In genomic region chr10:42972504-42973172, GRCm38 (mm10) we compare ENCODE assay signal across 8 mouse cellular contexts.
DNase-seq lines count a peak whose midpoint lies in the region; ATAC-seq and TF ChIP-seq lines count a peak whose summit lies in the region.

No protein-coding gene starts in this region.

- ATAC-seq in forebrain, embryonic 12.5 days (ENCODE audit: low FRiP score), result peak; percentile 69
- ATAC-seq in heart, postnatal 0 days (ENCODE audit: insufficient read depth, low read depth), result peak; percentile 69; the same call in 1 of the 2 replicates
- ATAC-seq in lung, postnatal 0 days, result peak; percentile 75

- no peak overlapping the region for H3K4me3 ChIP-seq in MEL (ENCODE audit: control insufficient read depth in 1 of 2, insufficient read depth in 1 of 2, low read depth in 2 of 2, low read length in 2 of 2)
- no peak overlapping the region for H3K4me3 ChIP-seq in forebrain, embryonic 12.5 days (replicated peaks)
- H3K4me3 ChIP-seq in heart, postnatal 0 days (ENCODE audit: low read depth, low read length), result no peak overlapping the region
- no peak overlapping the region for H3K4me3 ChIP-seq in lung, postnatal 0 days (ENCODE audit: low read depth, low read length)

- DNase-seq in MEL (ENCODE audit: low read depth, low spot score), result peak; percentile 44
- peak; percentile 87 for DNase-seq in brain, embryonic 14.5 days (ENCODE audit: low read depth)
- peak; percentile 71 for DNase-seq in heart, postnatal 0 days (ENCODE audit: low spot score)
- peak; percentile 88 for DNase-seq in kidney, postnatal 10 days
- peak; percentile 79 for DNase-seq in lung, postnatal 0 days (ENCODE audit: low spot score)
- DNase-seq in ovary, postnatal 36 days (ENCODE audit: low spot score), result peak; percentile 79
- peak; percentile 68 for DNase-seq in yolk sac, embryonic 10.5 days (ENCODE audit: low spot score)

- no peaks in the 10 kb centered on the region for H3K36me3 ChIP-seq in MEL (ENCODE audit: control insufficient read depth in 1 of 2, insufficient read depth in 2 of 2, low read length in 2 of 2)
- H3K36me3 ChIP-seq in forebrain, embryonic 12.5 days (replicated peaks), result no peaks in the 10 kb centered on the region
- H3K36me3 ChIP-seq in heart, postnatal 0 days (replicated peaks; ENCODE audit: control insufficient read depth, insufficient read depth, low read length), result no peaks in the 10 kb centered on the region
- no peaks in the 10 kb centered on the region for H3K36me3 ChIP-seq in lung, postnatal 0 days (ENCODE audit: insufficient read depth, low read length)

- no peaks in the 10 kb centered on the region for H3K4me1 ChIP-seq in MEL (ENCODE audit: control insufficient read depth in 1 of 2, insufficient read depth in 2 of 2, low read length in 2 of 2)
- peaks cover 20% of the 10 kb centered on the region for H3K4me1 ChIP-seq in forebrain, embryonic 12.5 days
- H3K4me1 ChIP-seq in heart, postnatal 0 days (ENCODE audit: control insufficient read depth, insufficient read depth), result 0 out of 2 replicates have a peak, but pooled peaks cover 3% of the 10 kb centered on the region
- H3K4me1 ChIP-seq in lung, postnatal 0 days (ENCODE audit: insufficient read depth, low read depth, low read length), result no peaks in the 10 kb centered on the region

- H3K4me2 ChIP-seq in forebrain, embryonic 12.5 days, result 0 out of 2 replicates have a peak overlapping the region, but pooled peaks have one; percentile 0
- peak overlapping the region; percentile 41 for H3K4me2 ChIP-seq in heart, postnatal 0 days (ENCODE audit: low read depth, low read length)
- peak overlapping the region; percentile 37 for H3K4me2 ChIP-seq in lung, postnatal 0 days (replicated peaks; ENCODE audit: low read depth, low read length)

- H3K9ac ChIP-seq in MEL (ENCODE audit: control insufficient read depth, low read depth, low read length, poor library complexity, severe bottlenecking), result no peak overlapping the region
- no peak overlapping the region for H3K9ac ChIP-seq in forebrain, embryonic 12.5 days
- H3K9ac ChIP-seq in heart, postnatal 0 days (replicated peaks; ENCODE audit: low read depth, low read length), result no peak overlapping the region
- H3K9ac ChIP-seq in lung, postnatal 0 days (replicated peaks; ENCODE audit: low read depth), result no peak overlapping the region

- peak; percentile 36 for TF ChIP-seq RAD21 in MEL (IDR thresholded peaks at IDR 0.05; ENCODE audit: low read depth, low read length)

- TF ChIP-seq CTCF in MEL (IDR thresholded peaks at IDR 0.05 in 2 of 3, conservative IDR thresholded peaks at IDR 0.05 in 1 of 3; ENCODE audit: control insufficient read depth in 1 of 3, insufficient read depth in 1 of 3, low read depth in 2 of 3, low read length in 3 of 3, poor library complexity in 1 of 3, severe bottlenecking in 1 of 3), result peak in 2 of 3 experiments; percentile 52 to 66; a peak in 5 of 6 replicates
- TF ChIP-seq CTCF in brain, embryonic 14.5 days (IDR thresholded peaks at IDR 0.05; ENCODE audit: borderline replicate concordance, extremely low read depth, insufficient read depth, insufficient read length), result peak; percentile 81
- peak; percentile 73 for TF ChIP-seq CTCF in heart, postnatal 0 days (IDR thresholded peaks at IDR 0.05; ENCODE audit: low read depth)
- peak; percentile 87 for TF ChIP-seq CTCF in lung, postnatal 0 days (IDR thresholded peaks at IDR 0.05)

- no peak for TF ChIP-seq POLR2A in MEL (IDR thresholded peaks at IDR 0.05; ENCODE audit: control insufficient read depth in 1 of 2, insufficient read depth in 1 of 2, low read depth in 1 of 2, low read length in 2 of 2, poor library complexity in 1 of 2)
- no peak for TF ChIP-seq POLR2A in brain, embryonic 14.5 days (IDR thresholded peaks at IDR 0.05; ENCODE audit: borderline replicate concordance, extremely low read depth, insufficient read depth, insufficient read length, poor library complexity, severe bottlenecking)

- no peaks in the 10 kb centered on the region for H3K79me2 ChIP-seq in MEL (ENCODE audit: control insufficient read depth, insufficient read depth, low read length, poor library complexity)

- H3K27ac ChIP-seq in MEL (ENCODE audit: control insufficient read depth, low read depth, low read length), result no peak overlapping the region
- H3K27ac ChIP-seq in forebrain, embryonic 12.5 days, result no peak overlapping the region
- no peak overlapping the region for H3K27ac ChIP-seq in heart, postnatal 0 days (ENCODE audit: low read depth)
- H3K27ac ChIP-seq in lung, postnatal 0 days (ENCODE audit: low read length), result no peak overlapping the region

- TF ChIP-seq EP300 in MEL (IDR thresholded peaks at IDR 0.05; ENCODE audit: low read depth in 1 of 2, low read length in 2 of 2), result no peak
- no peak for TF ChIP-seq EP300 in heart, postnatal 0 days (IDR thresholded peaks at IDR 0.05; ENCODE audit: low read depth)
- TF ChIP-seq EP300 in lung, postnatal 0 days (IDR thresholded peaks at IDR 0.05), result no peak

- H3K27me3 ChIP-seq in MEL (ENCODE audit: control insufficient read depth in 1 of 2, insufficient read depth in 2 of 2, low read length in 2 of 2), result peaks cover 0 to 12% of the 10 kb centered on the region in 2 experiments
- peaks cover 14% of the 10 kb centered on the region for H3K27me3 ChIP-seq in forebrain, embryonic 12.5 days
- peaks cover 3% of the 10 kb centered on the region; the same call in 1 of the 2 replicates for H3K27me3 ChIP-seq in heart, postnatal 0 days (ENCODE audit: control insufficient read depth, insufficient read depth, low read length)
- H3K27me3 ChIP-seq in lung, postnatal 0 days (replicated peaks; ENCODE audit: insufficient read depth, low read length), result no peaks in the 10 kb centered on the region

- H3K9me3 ChIP-seq in MEL (replicated peaks; ENCODE audit: insufficient read depth, low read length), result no peaks in the 10 kb centered on the region
- H3K9me3 ChIP-seq in forebrain, embryonic 12.5 days, result no peaks in the 10 kb centered on the region
- H3K9me3 ChIP-seq in heart, postnatal 0 days (replicated peaks; ENCODE audit: control insufficient read depth, low read length), result no peaks in the 10 kb centered on the region
- no peaks in the 10 kb centered on the region for H3K9me3 ChIP-seq in lung, postnatal 0 days (ENCODE audit: low read length)

- 27% methylated on average over 18 of the region's 18 CpGs for WGBS in forebrain, embryonic 12.5 days
- WGBS in heart, postnatal 0 days, result 26% methylated on average over 18 of the region's 18 CpGs
- 24% methylated on average over 18 of the region's 18 CpGs for WGBS in lung, postnatal 0 days

TF ChIP-seq in MEL, 35 proteins besides CTCF, POLR2A, EP300 and RAD21:
- TF ChIP-seq JUND (IDR thresholded peaks at IDR 0.05; ENCODE audit: low read depth, low read length), result no peak
- TF ChIP-seq ETS1 (IDR thresholded peaks at IDR 0.05; ENCODE audit: low read depth, low read length), result no peak
- TF ChIP-seq E2F4 (IDR thresholded peaks at IDR 0.05; ENCODE audit: borderline replicate concordance, low read depth, low read length), result no peak
- no peak for TF ChIP-seq POLR2AphosphoS2 (IDR thresholded peaks at IDR 0.05; ENCODE audit: low read length)
- no peak for TF ChIP-seq NRF1 (IDR thresholded peaks at IDR 0.05; ENCODE audit: insufficient read depth, low read depth, low read length, poor library complexity, severe bottlenecking)
- TF ChIP-seq CHD2 (IDR thresholded peaks at IDR 0.05; ENCODE audit: low read length), result no peak
- no peak for TF ChIP-seq ZNF384 (IDR thresholded peaks at IDR 0.05; ENCODE audit: low read depth, low read length)
- no peak for TF ChIP-seq UBTF (IDR thresholded peaks at IDR 0.05; ENCODE audit: borderline replicate concordance, insufficient read depth, low read depth, low read length)
- TF ChIP-seq BHLHE40 (IDR thresholded peaks at IDR 0.05; ENCODE audit: borderline replicate concordance, low read depth, low read length), result no peak
- no peak for TF ChIP-seq CHD1 (IDR thresholded peaks at IDR 0.05; ENCODE audit: low read depth, low read length)
